Mouse (Mus musculus): ENCODE data around the gene Ffar2. TPM values are rescaled to one million over a fixed set of nuclear protein-coding genes. Genes with fewer than 3 reads are reported as not detected.

Gene Ffar2
- polyA plus RNA-seq, 1 experiment from 2014 or later = 0.10 TPM

GRCm38 (mm10) chr7:30804026-30804715 is 19.4 kb downstream of the Ffar2 start:
- WGBS (ENCODE audit: missing documents) = 77% methylated on average over 9 of the region's 9 CpGs
- Histone ChIP-seq H3K79me2 (ENCODE audit: inconsistent target) (no peaks in the 10 kb centered on the region), H3K36me3 (ENCODE audit: inconsistent target) (no peaks in the 10 kb centered on the region), H3K4me3 (ENCODE audit: inconsistent target) (no peak overlapping the region), H3K27ac (no peak overlapping the region)

- Histone ChIP-seq H3K36me3 (ENCODE audit: inconsistent target) (no peaks in the 10 kb centered on the region), H3K27ac (no peak overlapping the region), H3K4me3 (ENCODE audit: inconsistent target) (no peak overlapping the region), H3K79me2 (ENCODE audit: inconsistent target) (no peaks in the 10 kb centered on the region)
- 92% methylated on average over 3 of the region's 3 CpGs for WGBS (ENCODE audit: missing documents)
Measured at GRCm38 (mm10) chr7:30803256-30803655, 20.3 kb downstream of the Ffar2 start.

GRCm38 (mm10) chr7:30800653-30801052 is 22.9 kb downstream of the Ffar2 start:
- Histone ChIP-seq H3K79me2 (ENCODE audit: inconsistent target) (no peaks in the 10 kb centered on the region), H3K36me3 (ENCODE audit: inconsistent target) (no peaks in the 10 kb centered on the region), H3K4me3 (ENCODE audit: inconsistent target) (no peak overlapping the region), H3K27ac (no peak overlapping the region)

- Histone ChIP-seq H3K79me2 (ENCODE audit: inconsistent target) (no peaks in the 10 kb centered on the region), H3K27ac (no peak overlapping the region), H3K4me3 (ENCODE audit: inconsistent target) (no peak overlapping the region), H3K36me3 (ENCODE audit: inconsistent target) (no peaks in the 10 kb centered on the region)
- WGBS (ENCODE audit: missing documents) = 86% methylated on average over 1 of the region's 1 CpGs
Measured at GRCm38 (mm10) chr7:30796790-30797189, 26.8 kb downstream of the Ffar2 start.

GRCm38 (mm10) chr7:30794921-30795320 is 28.7 kb downstream of the Ffar2 start:
- Histone ChIP-seq H3K36me3 (ENCODE audit: inconsistent target) (no peaks in the 10 kb centered on the region), H3K4me3 (ENCODE audit: inconsistent target) (no peak overlapping the region), H3K27ac (no peak overlapping the region; the same call in 1 of the 2 replicates)

GRCm38 (mm10) chr7:30791921-30792320 is 31.7 kb downstream of the Ffar2 start:
- Histone ChIP-seq H3K27ac (no peak overlapping the region), H3K4me3 (ENCODE audit: inconsistent target) (no peak overlapping the region), H3K36me3 (ENCODE audit: inconsistent target) (no peaks in the 10 kb centered on the region), H3K79me2 (ENCODE audit: inconsistent target) (no peaks in the 10 kb centered on the region)
- WGBS (ENCODE audit: missing documents) = 29% methylated on average over 9 of the region's 9 CpGs

More at GRCm38 (mm10) chr7:30794921-30795320, 28.7 kb downstream of the Ffar2 start:
- no peaks in the 10 kb centered on the region for H3K79me2 ChIP-seq (ENCODE audit: inconsistent target)

- Histone ChIP-seq H3K79me2 (ENCODE audit: inconsistent target) (no peaks in the 10 kb centered on the region), H3K27ac (no peak overlapping the region), H3K4me3 (ENCODE audit: inconsistent target) (no peak overlapping the region), H3K36me3 (ENCODE audit: inconsistent target) (no peaks in the 10 kb centered on the region)
- WGBS (ENCODE audit: missing documents) = 87% methylated on average over 10 of the region's 10 CpGs
Measured at GRCm38 (mm10) chr7:30790141-30790540, 33.4 kb downstream of the Ffar2 start.

- Histone ChIP-seq H3K27ac (no peak within 1 kb of the TSS), H3K4me3 (ENCODE audit: inconsistent target) (no peak within 1 kb of the TSS), H3K79me2 (ENCODE audit: inconsistent target) (no peaks in the 10 kb centered on the region), H3K36me3 (ENCODE audit: inconsistent target) (no peaks in the 10 kb centered on the region)
- 79% methylated on average over 11 of the region's 15 CpGs for WGBS (ENCODE audit: missing documents)
Measured at GRCm38 (mm10) chr7:30787377-30788022, 36.1 kb downstream of the Ffar2 start, which contains the start of gene Krtdap. Gene Krtdap (plus strand): TSS chr7:30787896.

GRCm38 (mm10) chr7:30785721-30786546 is 37.6 kb downstream of the Ffar2 start:
- WGBS (ENCODE audit: missing documents) = 91% methylated on average over 13 of the region's 13 CpGs
- Histone ChIP-seq H3K79me2 (ENCODE audit: inconsistent target) (no peaks in the 10 kb centered on the region), H3K4me3 (ENCODE audit: inconsistent target) (no peak overlapping the region), H3K36me3 (ENCODE audit: inconsistent target) (no peaks in the 10 kb centered on the region), H3K27ac (no peak overlapping the region)

- 80% methylated on average over 1 of the region's 1 CpGs for WGBS (ENCODE audit: missing documents)
- Histone ChIP-seq H3K36me3 (ENCODE audit: inconsistent target) (no peaks in the 10 kb centered on the region), H3K4me3 (ENCODE audit: inconsistent target) (no peak overlapping the region), H3K27ac (no peak overlapping the region), H3K79me2 (ENCODE audit: inconsistent target) (no peaks in the 10 kb centered on the region)
Measured at GRCm38 (mm10) chr7:30785154-30785553, 38.4 kb downstream of the Ffar2 start.

GRCm38 (mm10) chr7:30782658-30783057 is 40.9 kb downstream of the Ffar2 start:
- H3K36me3 ChIP-seq (ENCODE audit: inconsistent target) = no peaks in the 10 kb centered on the region
- no peak overlapping the region for H3K27ac ChIP-seq
- WGBS (ENCODE audit: missing documents) = 88% methylated on average over 3 of the region's 3 CpGs
- H3K4me3 ChIP-seq (ENCODE audit: inconsistent target) = no peak overlapping the region
- H3K79me2 ChIP-seq (ENCODE audit: inconsistent target) = no peaks in the 10 kb centered on the region

GRCm38 (mm10) chr7:30781792-30782191 is 41.8 kb downstream of the Ffar2 start:
- Histone ChIP-seq H3K4me3 (ENCODE audit: inconsistent target) (no peak overlapping the region), H3K27ac (no peak overlapping the region), H3K36me3 (ENCODE audit: inconsistent target) (no peaks in the 10 kb centered on the region), H3K79me2 (ENCODE audit: inconsistent target) (no peaks in the 10 kb centered on the region)
- WGBS (ENCODE audit: missing documents) = 54% methylated on average over 3 of the region's 4 CpGs

- Histone ChIP-seq H3K4me3 (ENCODE audit: inconsistent target) (no peak overlapping the region), H3K79me2 (ENCODE audit: inconsistent target) (no peaks in the 10 kb centered on the region), H3K36me3 (ENCODE audit: inconsistent target) (no peaks in the 10 kb centered on the region), H3K27ac (no peak overlapping the region)
- WGBS (ENCODE audit: missing documents) = 57% methylated on average over 1 of the region's 1 CpGs
Measured at GRCm38 (mm10) chr7:30777911-30778310, 45.7 kb downstream of the Ffar2 start.

GRCm38 (mm10) chr7:30777081-30777579 is 46.4 kb downstream of the Ffar2 start:
- WGBS (ENCODE audit: missing documents) = 81% methylated on average over 7 of the region's 7 CpGs
- H3K27ac ChIP-seq = no peak overlapping the region

GRCm38 (mm10) chr7:30776104-30776503 is 47.5 kb downstream of the Ffar2 start:
- H3K79me2 ChIP-seq (ENCODE audit: inconsistent target) = no peaks in the 10 kb centered on the region
- H3K27ac ChIP-seq = no peak overlapping the region
- WGBS (ENCODE audit: missing documents) = 64% methylated on average over 9 of the region's 9 CpGs
- no peak overlapping the region for H3K4me3 ChIP-seq (ENCODE audit: inconsistent target)
- H3K36me3 ChIP-seq (ENCODE audit: inconsistent target) = no peaks in the 10 kb centered on the region

More at GRCm38 (mm10) chr7:30777081-30777579, 46.4 kb downstream of the Ffar2 start:
- Histone ChIP-seq H3K4me3 (ENCODE audit: inconsistent target) (no peak overlapping the region), H3K36me3 (ENCODE audit: inconsistent target) (no peaks in the 10 kb centered on the region), H3K79me2 (ENCODE audit: inconsistent target) (no peaks in the 10 kb centered on the region)
